Mouse (Mus musculus) kidney, adult 2 months (tissue): ENCODE measurements at regions not wholly inside any gene's neighbourhood (a gene's known extent, or its start where the extent isn't known, plus 50 kb on each side); places are given as distances from the start of the nearest gene placed in this dataset.

Experiments
- CTCF ChIP-seq: fragments of 200-500 bp; conservative IDR thresholded peaks from 2 replicates; pipeline ENCODE4 v1.5.1; 2011; ENCODE audit warnings: low read depth, mild to moderate bottlenecking, control low read depth, low read length, moderate library complexity, mixed read lengths; ENCODE audit not compliant: insufficient read depth, insufficient read length
- POLR2A ChIP-seq: fragments of 200-500 bp; IDR thresholded peaks from one replicate; pipeline ENCODE4 v1.6.1; 2011; ENCODE audit warnings: low read depth, low read length, control low read depth

DNA sequence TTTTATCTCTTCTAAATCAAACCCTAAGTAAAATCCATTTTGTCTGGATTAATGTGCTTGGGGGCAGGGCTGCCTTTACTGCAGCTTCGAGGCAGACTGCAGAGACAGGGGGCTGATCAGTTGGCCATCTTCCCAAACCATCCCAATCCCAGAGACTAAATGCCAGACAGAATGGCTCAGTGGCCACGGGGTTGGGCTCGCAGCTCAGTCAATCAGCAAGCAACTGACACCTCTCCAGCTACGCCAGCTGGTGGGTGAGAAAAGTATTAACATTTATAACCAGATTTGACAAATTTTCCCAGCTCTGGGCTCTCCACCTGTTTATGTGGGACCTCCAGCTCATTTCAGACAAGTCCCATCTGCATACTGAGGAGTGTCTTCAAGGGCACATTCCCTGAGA is 220.7 kb downstream of the Fam76b start:
- TF ChIP-seq CTCF, result no peak
- TF ChIP-seq POLR2A, result no peak
